Mouse (Mus musculus) small intestine, adult 2 months (tissue): ENCODE data around the gene Ttll8.

Experiments used
- CTCF ChIP-seq: fragments of 200-500 bp; IDR thresholded peaks from 2 replicates; pipeline ENCODE4 v1.5.1; 2012; ENCODE audit warnings: low read depth, mild to moderate bottlenecking, control low read depth, inconsistent platforms, low read length, moderate library complexity, mixed read lengths; ENCODE audit not compliant: insufficient replicate concordance, insufficient read length; ENCODE audit errors: extremely low read depth
- POLR2A ChIP-seq: fragments of 200-500 bp; IDR thresholded peaks from 2 replicates; pipeline ENCODE4 v1.6.1; 2012; ENCODE audit warnings: low read depth, mild to moderate bottlenecking, control low read depth, inconsistent platforms, low read length, moderate library complexity

DNA sequence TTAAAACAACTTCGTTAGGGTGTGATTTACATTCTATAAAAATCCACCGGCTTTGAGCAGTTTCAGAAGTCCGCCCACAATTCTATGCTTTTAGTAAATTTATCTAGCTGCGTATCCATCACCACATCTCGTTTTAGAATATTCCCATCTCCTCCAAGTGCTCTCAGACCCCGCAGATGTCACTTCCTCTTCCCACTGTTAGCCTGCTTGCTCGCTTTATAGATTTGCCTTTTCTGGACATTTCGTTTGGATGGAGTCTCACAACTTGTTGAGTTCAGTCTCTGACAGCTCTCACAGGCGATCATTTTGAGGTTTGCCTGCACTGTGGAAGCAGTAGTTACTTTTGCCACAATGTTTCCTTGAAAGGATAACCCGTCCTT, 77.2 kb downstream of the Ttll8 start:
- TF ChIP-seq CTCF: no peak
- TF ChIP-seq POLR2A: no peak
